Mouse (Mus musculus) splenic B cell, adult 2 months (primary cell): ENCODE data around the gene Ube2v1.

ENCODE experiments used
- DNase-seq: peaks from one replicate; pipeline ENCODE4 v3.0.0-alpha.2; 2011; ENCODE audit warnings: low read depth, low spot score
- H3K27me3 ChIP-seq: 2 replicates; pipeline ENCODE4 v1.6.1; 2012; ENCODE audit warnings: mild to moderate bottlenecking, low read length, moderate library complexity, mixed read lengths; ENCODE audit not compliant: control insufficient read depth, poor library complexity, insufficient read depth, severe bottlenecking
- H3K36me3 ChIP-seq: 2 replicates; pipeline ENCODE4 v1.6.1; 2012; ENCODE audit warnings: mild to moderate bottlenecking, low read length, moderate library complexity, mixed read lengths; ENCODE audit not compliant: control insufficient read depth, poor library complexity, insufficient read depth, severe bottlenecking

The Ube2v1 gene

DNA sequence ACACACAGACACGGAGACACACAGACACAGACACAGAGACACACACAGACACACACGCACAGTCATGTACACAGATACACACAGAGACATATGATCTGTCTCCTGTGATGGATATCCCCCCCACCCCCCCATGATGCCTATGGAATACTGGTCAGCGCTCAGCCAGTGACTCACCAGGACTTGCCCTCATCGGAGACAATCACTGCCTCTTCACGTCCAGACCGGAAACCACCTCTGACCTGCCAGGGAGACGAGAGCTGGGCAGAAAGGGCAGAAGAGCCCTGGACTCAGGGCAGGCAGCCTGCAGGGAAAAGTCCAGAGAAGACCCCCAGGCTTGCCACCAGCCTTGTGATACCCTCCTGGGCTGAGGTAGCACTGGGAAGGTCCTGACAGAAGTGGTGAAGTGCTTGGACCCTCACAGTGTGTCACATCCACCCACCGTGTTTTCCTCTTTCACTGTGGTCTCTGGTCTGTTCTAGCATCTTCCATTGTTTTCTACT is 55.7 kb downstream of the Ube2v1 start:
- Histone ChIP-seq H3K27me3 (no peaks in the 10 kb centered on the region), H3K36me3 (no peaks in the 10 kb centered on the region; the same call in 1 of the 2 replicates)
- no peak for DNase-seq

DNA sequence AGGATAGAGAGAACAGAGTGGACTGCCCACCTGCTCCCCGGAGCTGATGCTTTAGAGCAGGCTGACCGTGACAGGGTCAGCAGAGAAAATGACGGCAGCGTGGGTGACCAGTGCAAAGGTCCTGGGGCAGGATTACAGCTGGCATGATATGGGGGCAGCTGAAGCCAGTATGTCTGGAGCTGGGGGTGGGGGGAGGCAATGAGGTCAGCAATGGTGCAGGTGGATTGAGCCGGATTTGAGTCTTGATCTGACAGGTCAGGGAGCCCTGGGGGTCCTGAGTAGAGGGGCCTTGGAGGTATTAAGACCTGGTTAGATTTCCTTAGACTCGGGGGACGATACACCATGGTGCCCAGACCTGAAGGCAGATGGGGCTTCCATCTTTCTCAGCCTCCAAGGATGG is 56.3 kb downstream of the Ube2v1 start:
- H3K36me3 ChIP-seq, result no peaks in the 10 kb centered on the region; the same call in 1 of the 2 replicates
- no peak for DNase-seq

DNA sequence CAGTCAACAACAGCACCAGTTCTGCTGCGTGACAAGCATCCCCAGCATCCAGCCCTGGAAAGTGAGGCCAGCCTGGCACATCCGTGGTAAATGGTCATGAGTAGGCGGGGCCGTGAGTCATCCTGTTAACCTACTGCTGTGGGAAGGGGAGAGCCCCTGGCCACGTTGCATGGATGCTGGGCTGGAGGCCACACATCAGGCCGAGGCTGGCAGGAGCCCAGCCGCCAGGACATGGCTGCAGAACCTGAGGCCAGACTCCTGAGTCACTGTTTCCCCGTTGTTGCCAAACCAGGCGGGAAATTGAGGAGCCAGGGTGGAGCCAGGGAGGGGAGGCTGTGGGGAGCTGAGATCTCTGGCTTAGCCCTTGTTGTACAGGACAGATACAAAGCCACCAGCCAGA is 57.1 kb downstream of the Ube2v1 start:
- Histone ChIP-seq H3K27me3 (no peaks in the 10 kb centered on the region), H3K36me3 (no peaks in the 10 kb centered on the region; the same call in 1 of the 2 replicates)
- DNase-seq, result no peak

More for the DNA sequence above, 56.3 kb downstream of the Ube2v1 start:
- H3K27me3 ChIP-seq, result no peaks in the 10 kb centered on the region

DNA sequence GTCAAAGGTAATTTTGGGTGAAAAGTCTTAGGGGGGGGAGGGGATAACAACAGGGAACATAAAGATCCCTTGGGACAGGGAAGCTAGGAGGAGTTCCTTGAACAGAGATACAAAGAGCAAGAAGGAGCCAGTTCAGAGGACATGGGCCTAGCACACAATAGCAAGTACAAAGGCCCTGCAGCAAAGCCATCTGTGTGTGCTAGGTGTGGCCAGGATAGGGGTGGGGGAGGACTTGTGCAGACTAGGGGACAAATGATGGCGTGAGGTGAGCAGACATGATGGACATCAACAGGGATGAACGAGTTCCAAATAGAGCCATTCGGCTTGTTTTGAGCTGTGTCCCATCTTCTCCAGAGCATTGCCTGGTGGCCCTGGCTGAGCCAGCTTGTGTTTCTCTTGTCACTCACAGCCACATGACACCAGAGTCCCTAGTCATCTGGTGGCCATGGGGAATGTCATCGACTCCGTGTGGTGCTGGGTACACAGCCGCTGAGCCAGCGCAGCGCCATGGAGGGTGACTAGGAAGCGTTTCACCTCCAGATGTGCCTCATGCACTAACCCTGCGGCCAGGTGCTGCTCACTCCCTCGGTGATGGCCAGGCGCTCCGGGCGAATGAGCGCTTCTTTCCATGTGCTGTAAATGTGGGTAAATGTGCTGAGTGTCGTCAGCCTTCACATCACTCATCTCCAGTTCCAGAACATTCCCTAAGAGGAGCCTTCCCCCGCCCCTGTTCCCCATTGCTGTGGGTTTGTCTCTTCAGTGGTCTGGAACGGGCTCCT is 60.3 kb downstream of the Ube2v1 start:
- H3K36me3 ChIP-seq, result no peaks in the 10 kb centered on the region
- DNase-seq, result no peak
- no peaks in the 10 kb centered on the region for H3K27me3 ChIP-seq

- DNase-seq, result no peak
- H3K27me3 ChIP-seq, result no peaks in the 10 kb centered on the region
- no peaks in the 10 kb centered on the region for H3K36me3 ChIP-seq
Observed at GRCm38 (mm10) chr2:167570815-167571214, 61.1 kb downstream of the Ube2v1 start.

DNA sequence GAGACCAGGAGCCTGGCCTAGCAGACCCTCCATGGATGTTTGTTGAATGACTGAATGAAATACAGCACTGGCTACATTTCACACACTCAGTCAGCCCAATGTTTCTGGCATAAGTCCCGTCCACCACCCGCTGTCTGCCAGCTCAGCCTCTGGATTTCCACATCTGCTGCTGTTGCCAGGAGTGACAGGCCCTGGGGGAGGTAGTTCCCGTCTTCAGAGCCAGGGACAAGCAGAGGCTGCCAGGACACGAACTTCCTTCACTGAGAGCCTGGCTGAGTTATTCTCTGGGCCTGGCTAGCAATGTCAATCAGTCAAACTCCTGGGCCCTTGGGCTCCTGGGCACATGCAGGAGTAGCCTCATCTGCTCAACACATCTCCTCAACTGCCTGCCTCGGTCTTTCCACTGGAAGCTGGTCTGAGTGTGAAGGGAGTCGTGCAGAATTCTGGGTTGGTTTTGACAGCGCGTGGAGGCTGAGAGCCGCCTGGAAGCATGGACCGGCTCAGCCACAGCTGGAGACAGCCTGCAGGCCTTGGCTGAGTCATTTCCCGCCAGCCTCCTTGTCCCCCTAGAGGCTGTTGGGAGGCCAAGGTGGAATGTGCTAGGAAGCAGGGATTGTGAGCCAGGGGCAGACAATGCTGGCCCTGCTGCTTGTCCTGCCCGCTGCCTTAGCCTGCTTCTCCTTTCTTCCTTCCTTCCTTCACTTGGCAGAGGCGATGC is 61.8 kb downstream of the Ube2v1 start:
- Histone ChIP-seq H3K36me3 (no peaks in the 10 kb centered on the region), H3K27me3 (no peaks in the 10 kb centered on the region)
- DNase-seq, result no peak

DNA sequence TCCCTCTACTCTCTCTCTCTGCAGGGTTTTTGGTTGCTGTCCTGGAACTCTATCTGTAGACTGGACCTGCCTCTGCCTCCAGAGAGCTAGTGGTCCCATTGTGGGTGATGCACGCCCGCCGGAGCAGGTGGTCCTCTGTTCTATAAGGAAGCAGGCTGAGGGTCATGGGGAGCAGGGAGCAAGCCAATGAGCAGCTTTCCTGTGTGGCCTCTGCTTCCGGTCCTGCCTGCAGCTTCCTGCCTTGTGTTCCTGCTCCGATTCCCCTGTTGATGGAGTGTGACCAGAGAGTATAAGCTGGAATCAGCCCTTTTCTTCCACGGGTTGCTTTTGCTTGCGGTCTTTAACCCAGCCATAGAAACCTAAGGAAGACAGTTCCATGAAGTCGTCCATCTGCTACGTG is 63.8 kb downstream of the Ube2v1 start:
- Histone ChIP-seq H3K27me3 (no peaks in the 10 kb centered on the region), H3K36me3 (no peaks in the 10 kb centered on the region)
- DNase-seq, result no peak

DNA sequence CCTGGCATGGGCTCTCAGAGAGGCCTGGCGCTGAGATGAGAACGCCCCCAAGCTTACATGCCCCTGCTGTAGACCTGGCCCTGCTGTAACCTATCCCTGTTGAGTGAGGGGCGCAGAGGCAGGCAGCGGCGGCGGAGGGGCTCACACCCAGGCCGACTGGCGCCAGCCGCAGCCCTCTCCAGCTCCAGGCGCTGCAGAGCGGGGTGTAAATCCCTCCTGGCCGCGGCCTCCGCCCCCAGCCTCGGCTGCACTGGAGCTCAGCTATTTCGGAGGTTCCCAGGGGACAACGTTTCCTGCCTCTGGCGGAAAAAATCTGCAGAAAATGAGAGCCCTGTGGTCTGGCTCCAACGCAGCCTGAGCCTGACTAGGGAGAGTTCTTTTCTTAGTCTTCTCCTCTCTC is 66.2 kb downstream of the Ube2v1 start:
- Histone ChIP-seq H3K27me3 (no peaks in the 10 kb centered on the region), H3K36me3 (no peaks in the 10 kb centered on the region)
- DNase-seq, result peak; percentile 67

DNA sequence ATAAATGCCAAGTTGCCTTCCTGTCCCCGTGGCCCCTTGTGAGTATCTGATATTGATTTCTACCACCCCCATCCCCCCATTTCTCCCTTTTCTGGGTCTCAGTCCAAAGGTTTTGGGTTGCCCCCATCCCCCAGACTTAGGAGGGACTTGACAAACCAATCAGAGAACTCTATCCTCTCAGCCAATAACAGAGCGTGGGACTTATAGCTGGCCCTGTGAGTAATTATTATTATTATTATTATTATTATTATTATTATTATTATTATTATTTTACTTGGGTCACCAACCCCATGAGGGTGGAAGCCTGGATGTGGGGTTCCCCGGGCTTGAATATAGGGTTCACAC is 66.6 kb downstream of the Ube2v1 start:
- Histone ChIP-seq H3K36me3 (no peaks in the 10 kb centered on the region), H3K27me3 (no peaks in the 10 kb centered on the region)
- DNase-seq, result no peak

DNA sequence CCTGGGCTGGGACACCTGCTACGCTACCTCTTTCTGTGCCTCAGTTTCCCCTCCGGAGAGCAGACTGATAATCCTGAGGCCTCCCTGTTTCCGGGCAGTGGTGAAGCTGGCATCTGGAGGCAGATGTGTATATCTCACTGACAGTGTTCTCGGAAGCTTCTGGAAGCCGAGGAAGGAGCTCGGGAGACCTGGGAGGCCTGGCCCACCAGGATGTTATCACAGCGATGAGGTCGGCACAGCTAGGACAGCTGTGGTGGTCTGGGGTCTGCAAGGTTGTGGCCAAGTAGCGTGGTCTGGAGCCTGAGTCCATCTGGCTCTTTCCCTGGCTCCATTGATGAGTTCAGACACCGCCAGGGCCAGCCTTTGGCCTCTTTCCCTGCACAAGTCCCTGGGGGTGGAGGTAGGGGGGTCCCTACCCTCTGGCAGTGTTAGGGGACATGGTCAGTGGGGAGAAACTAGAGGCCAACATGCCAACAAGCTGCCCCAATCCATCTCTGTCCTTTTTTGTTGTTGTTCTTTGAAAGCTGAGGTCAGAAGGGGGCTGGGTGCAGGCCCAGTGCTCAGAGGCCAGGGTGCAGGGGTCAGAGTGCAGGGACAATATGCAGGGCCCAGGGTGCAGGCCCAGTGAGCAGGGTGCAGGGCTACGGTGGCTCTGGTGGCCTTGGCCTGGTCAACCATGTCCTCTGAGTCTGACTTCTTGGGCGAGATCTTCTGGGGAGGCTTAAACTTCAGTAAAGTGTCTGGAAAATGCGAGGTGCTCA is 67.2 kb downstream of the Ube2v1 start:
- Histone ChIP-seq H3K27me3 (no peaks in the 10 kb centered on the region), H3K36me3 (no peaks in the 10 kb centered on the region)
- no peak for DNase-seq

DNA sequence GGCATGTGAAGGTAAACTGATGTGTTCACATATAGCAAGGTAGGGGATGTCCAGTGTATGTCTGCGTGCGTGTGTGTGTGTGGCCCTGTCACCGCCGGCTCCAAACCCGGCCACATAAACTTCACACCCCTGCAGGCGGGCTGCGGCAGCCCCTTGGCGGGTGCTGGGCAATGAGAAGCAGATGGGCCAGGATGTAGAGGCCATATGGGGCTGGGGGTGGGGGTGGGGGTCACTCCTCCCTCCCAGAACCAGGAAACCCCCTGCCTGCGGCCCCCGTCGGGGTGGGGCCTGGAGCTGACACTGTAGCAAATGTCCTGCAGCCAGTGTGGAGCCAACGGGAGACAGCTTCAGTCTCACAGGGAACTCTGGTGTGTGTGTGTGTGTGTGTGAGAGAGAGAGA is 68.2 kb downstream of the Ube2v1 start:
- DNase-seq, result no peak
- Histone ChIP-seq H3K27me3 (no peaks in the 10 kb centered on the region), H3K36me3 (no peaks in the 10 kb centered on the region)

GRCm38 (mm10) chr2:167563035-167563434 is 68.9 kb downstream of the Ube2v1 start:
- no peak for DNase-seq
- Histone ChIP-seq H3K36me3 (no peaks in the 10 kb centered on the region), H3K27me3 (no peaks in the 10 kb centered on the region)

- H3K27me3 ChIP-seq, result no peaks in the 10 kb centered on the region
- DNase-seq, result no peak
- H3K36me3 ChIP-seq, result no peaks in the 10 kb centered on the region
Observed at GRCm38 (mm10) chr2:167562101-167562500, 69.8 kb downstream of the Ube2v1 start.

DNA sequence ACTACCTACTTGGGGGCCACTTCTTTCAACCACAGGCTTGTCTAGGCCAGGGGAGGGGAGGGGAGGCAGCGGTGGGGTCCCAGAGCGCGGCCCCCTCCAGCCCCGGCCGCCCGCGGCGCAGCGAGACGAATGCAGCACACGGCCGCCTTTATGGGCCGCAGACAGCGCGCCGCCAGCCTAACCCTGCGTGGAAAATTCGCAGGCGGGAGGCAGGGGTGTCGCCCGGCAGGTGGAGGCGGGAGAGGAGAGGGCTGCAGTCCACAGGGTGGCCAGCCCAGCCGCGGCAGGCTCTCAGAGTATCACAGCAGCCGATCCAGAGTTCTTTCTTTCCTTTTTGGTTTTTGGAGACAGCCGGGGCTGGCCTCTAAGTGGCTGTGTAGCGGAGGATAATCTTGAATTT is 72.5 kb downstream of the Ube2v1 start:
- Histone ChIP-seq H3K36me3 (no peaks in the 10 kb centered on the region), H3K27me3 (no peaks in the 10 kb centered on the region)
- no peak for DNase-seq
